Mouse (Mus musculus) lung, postnatal 36 days (tissue): ENCODE data around the gene Scd3.
"Not testable (repeated sequence)": the region's sequence is repeated elsewhere in the genome, so short reads cannot be mapped to it uniquely, and the experiment has no call there.

Experiments used
- DNase-seq: peaks from one replicate; pipeline ENCODE4 v3.0.0; 2022; ENCODE audit warnings: mixed read lengths

Gene Scd3

GRCm38 (mm10) chr19:44238906-44239305 lies 35.8 kb downstream of the Scd3 start:
- no peak for DNase-seq

- peak; percentile 69 for DNase-seq
These were observed 42.7 kb downstream of the Scd3 start for GRCm38 (mm10) chr19:44245761-44246171.

- DNase-seq = peak; percentile 53
These were observed 43.4 kb downstream of the Scd3 start for GRCm38 (mm10) chr19:44246341-44246911.

GRCm38 (mm10) chr19:44247281-44248080 lies 44.4 kb downstream of the Scd3 start:
- no peak for DNase-seq

GRCm38 (mm10) chr19:44248081-44248853 lies 45.2 kb downstream of the Scd3 start:
- DNase-seq = peak; percentile 98

- DNase-seq = no peak
These were observed 45.8 kb downstream of the Scd3 start for GRCm38 (mm10) chr19:44248854-44249351.

DNA sequence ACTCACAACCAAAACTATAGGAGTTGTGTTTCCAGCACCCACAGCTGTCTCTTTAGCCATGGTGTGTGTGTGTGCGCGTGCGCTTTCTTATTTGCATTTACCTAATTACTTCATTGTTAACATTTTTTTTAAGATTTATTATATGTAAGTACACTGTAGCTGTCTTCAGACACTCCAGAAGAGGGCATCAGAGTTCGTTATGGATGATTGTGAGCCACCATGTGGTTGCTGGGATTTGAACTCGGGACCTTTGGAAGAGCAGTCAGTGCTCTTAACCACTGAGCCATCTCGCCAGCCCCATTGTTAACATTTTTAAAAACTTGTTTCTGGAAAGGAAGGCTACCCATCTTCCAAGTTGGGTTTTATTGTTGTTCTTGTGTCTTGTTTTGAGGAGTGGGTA lies 48.1 kb downstream of the Scd3 start:
- DNase-seq = not testable (repeated sequence)

- no peak for DNase-seq
These were observed 49.0 kb downstream of the Scd3 start for GRCm38 (mm10) chr19:44251936-44252558.

DNA sequence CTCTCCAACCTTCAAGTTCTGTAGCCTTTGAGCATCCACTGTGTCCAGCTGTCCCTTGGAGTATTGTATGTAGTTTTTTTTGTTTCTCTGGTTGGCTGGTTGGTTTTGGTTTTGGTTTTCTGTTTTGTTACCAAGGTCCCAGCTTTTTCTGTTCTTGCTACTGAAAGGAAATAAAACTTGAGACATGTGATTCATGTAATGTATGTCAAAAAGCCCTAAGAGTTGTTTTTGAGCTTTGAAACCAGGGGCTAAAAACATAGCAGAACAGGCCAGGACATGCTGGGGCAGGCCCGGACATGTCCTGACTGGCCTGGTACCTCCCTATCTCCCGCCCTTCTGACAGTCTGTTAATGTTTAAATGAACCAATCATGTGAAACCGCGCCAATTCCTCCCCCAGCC lies 51.0 kb downstream of the Scd3 start:
- DNase-seq = not testable (repeated sequence)

GRCm38 (mm10) chr19:44257377-44257966 lies 54.4 kb downstream of the Scd3 start:
- DNase-seq = no peak

DNA sequence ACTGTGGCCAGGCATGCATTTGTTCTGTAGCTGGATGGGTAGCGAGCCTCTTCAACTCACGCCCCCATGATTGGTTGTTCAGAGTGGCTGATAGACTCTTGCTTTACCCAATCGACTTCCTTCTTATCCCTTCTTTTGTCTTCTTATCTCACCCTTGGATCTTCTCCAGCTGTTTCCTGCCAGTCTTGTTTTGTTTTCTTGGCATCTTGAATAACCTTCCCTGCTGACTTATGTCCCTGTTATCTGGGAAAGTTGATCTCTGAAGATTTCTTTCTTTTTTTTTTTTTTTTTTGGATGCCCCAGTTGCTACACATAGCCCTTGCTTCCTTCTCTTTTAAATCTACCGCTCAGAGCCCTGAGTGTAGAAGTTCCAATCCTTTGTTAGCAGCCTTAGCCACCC lies 56.4 kb downstream of the Scd3 start:
- DNase-seq = no peak

- no peak for DNase-seq
These were observed 57.4 kb downstream of the Scd3 start for GRCm38 (mm10) chr19:44260487-44260886.

DNA sequence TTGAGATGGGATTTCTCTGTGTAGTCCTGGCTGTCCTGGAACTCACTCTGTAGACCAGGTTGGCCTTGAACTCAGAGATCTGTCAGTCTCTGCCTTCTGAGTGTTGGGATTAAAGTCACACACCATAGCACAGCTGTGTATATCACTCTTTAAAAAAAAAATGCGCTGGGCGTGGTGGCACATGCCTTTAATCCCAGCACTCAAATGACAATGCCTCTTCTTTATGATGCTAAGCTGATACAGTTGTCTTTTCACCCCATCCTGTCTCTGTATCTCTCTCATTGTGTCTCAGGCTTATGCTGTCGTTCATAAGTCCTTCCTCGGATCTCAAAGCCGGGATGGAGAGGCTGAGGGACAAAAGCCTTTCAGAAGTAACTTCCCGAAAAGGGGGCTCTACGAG lies 58.7 kb downstream of the Scd3 start:
- no peak for DNase-seq

DNA sequence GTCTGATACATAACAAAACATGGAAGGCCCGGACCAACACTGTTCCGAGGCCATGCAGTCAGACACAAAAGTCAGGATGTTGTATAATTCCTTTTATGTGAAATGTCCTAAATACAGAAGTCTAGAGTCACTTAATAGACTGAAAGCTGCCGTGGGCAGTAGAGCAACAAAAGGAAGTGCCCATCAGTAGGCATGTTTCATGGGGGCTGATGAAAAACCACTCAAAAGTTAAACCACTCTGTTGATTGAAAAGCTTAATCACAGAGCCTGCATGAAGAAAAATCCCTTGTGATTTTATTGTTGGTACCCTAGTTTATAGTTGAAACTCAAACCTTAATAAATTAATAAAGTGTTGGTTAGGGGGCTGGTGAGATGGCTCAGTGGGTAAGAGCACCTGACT lies 60.5 kb downstream of the Scd3 start:
- DNase-seq = no peak

DNA sequence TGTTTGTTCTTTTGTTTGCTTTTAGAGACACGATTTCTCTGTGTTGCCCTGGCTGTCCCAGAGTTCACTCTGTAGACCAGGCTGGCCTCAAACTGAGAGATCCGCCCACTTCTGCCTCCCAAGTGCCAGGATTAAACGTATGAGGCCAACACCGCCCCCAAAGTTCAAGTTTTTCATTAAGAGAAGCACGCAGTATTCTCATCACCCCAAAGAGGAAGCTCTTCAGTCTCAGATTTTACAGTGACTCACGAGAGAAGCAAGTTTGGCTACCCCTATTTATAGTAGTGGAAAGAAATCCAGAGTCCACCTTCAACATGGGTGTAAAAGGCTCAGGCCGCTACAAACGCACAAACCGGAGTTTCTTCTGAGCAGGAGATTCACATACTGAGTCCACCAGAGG lies 61.2 kb downstream of the Scd3 start:
- no peak for DNase-seq

GRCm38 (mm10) chr19:44265300-44265699 lies 62.2 kb downstream of the Scd3 start:
- DNase-seq = no peak

DNA sequence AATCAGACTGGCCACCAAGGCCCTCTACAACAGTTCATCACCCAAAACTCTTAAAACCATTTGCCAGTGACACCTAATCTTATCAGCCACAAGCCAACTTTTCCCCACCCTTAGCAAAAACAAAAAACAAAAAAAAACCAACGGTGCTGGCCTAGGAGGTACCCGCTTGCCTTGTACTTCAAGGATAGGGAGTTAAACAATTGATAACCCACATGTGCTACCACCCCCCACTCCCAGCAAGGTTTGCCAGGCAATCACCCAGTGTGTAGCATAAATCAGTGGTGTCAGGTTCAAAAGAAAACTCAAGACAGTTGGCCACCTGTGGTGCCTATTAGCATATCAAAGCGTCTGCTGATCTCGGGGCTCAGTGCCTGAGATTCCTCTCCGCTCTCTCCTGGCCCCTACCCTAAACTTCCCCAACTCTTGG lies 62.9 kb downstream of the Scd3 start:
- DNase-seq = no peak

DNA sequence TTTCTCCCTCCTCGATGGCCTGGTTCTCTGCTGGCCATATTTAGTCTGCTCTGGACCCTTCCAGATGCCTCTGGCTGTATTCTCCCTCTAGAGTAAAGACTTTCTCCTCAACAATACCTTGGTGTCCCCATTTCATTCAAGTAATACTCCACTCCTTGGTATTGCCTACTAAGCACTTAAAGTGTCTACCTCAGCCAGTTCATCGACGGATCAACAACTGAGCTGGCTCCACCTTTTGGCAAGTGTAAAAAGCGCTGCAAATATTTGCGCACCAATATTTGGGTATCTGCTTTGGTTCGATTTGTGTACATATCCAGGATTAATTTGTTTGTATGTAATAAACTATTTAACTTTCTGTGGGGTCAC lies 63.4 kb downstream of the Scd3 start:
- peak; percentile 63 for DNase-seq

DNA sequence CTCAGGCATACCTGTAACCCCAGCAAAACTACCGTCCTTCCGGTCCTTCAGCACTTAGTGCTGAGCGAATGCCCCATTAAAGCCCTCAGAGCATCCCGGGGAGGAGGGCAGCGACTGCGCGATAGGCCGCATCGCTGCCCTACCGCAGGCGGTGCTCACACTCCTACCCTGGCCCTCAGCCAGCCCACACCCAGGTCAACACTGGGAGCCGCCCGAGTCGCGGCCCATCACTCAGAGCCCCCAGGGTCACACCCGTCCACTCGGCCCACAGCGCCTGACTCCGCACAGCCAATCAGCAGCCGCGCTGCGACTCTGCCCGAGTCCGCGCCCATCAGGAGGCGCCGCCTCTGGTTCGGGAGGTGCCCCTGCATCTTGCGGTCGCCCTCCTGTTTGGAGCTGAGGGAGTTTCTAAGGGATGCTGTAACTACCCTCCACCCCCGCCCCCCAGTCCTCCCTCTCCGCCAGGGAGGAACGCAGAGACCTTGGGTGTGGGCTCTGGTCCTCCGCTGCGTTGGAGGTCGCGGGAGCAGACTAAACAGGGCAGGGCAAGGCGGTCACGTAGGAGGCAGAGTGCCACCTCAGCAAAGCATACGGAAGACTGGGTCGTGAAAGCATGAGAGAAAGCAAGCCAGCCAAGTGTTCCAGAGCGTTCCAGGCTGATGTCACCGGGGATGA lies 63.9 kb downstream of the Scd3 start:
- peak; percentile 93 for DNase-seq

GRCm38 (mm10) chr19:44267499-44268002 lies 64.5 kb downstream of the Scd3 start:
- DNase-seq = no peak

DNA sequence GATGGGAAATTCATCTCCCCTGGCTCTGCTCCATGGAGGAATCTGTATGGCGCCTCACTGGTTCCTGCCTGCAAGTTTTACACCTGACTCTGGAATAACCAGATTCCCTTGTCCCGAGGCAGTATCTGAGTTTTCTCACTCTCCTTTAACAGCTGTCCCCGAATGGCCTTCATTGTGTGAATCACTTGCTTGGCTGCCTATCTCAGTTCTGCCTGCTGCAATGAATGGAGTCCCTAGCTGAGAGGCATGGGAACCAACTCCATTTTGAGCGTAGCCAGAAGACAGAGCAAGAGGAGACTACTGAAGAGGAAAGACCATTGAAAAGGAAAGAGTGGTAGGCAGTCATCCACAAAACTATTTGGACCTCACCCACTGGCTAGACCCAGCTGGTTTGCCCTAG lies 70.6 kb downstream of the Scd3 start:
- DNase-seq = no peak

DNA sequence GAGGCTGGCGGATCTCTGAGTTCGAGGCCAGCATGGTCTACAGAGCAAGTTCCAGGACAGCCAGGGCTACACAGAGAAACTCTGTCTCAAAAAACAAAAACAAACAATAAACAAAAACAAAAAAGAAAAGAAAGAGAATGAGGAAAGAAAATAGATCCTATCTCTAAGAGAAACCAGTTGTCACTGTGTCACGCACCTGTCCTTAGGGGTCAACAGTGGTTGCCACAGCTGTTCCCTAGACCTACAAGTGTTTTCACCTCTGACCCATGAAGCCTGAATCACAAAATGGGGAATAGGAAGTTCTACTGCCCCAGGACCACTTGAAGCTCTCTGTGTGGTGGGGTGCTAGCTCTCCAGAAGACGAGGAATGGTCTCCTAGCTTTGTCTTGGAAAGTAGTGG lies 71.4 kb downstream of the Scd3 start:
- DNase-seq = no peak
